Mouse (Mus musculus) CH12.LX (cell line): ENCODE data around the gene Nlrc5. TPM values are rescaled to one million over a fixed set of nuclear protein-coding genes. Genes with fewer than 3 reads are reported as not detected.

ENCODE experiments used
- DNase-seq: peaks from one replicate; pipeline ENCODE4 v3.0.0-alpha.2; 2013; ENCODE audit errors: extremely low read depth
- H3K27ac ChIP-seq: 2 replicates; pipeline ENCODE4 v1.5.1; 2012; ENCODE audit warnings: low read depth, mild to moderate bottlenecking, control low read depth, moderate library complexity; ENCODE audit not compliant: insufficient read depth
- H3K27me3 ChIP-seq: replicated peaks from 2 replicates; pipeline ENCODE3; 2012; ENCODE audit warnings: inconsistent platforms
- H3K36me3 ChIP-seq, 2 experiments: replicated peaks in 1 of 2; 2 replicates each; pipeline versions ENCODE3 to v1.6.1; 2012; ENCODE audit warnings: inconsistent platforms in 1 of 2, low read length in 1 of 2, mild to moderate bottlenecking in 1 of 2, mixed read lengths in 1 of 2, moderate library complexity in 1 of 2; ENCODE audit not compliant: control insufficient read depth in 1 of 2, insufficient read depth in 1 of 2
- H3K4me1 ChIP-seq, 2 experiments: 2 replicates each; pipeline ENCODE4 v1.6.1; 2012; ENCODE audit warnings: inconsistent platforms in 1 of 2, moderate library complexity in 1 of 2; ENCODE audit not compliant: insufficient read depth in 2 of 2, control insufficient read depth in 1 of 2
- H3K4me2 ChIP-seq: 2 replicates; pipeline ENCODE4 v1.6.1; 2012; ENCODE audit warnings: low read depth, mild to moderate bottlenecking, control low read depth; ENCODE audit not compliant: poor library complexity, insufficient read depth, severe bottlenecking
- H3K4me3 ChIP-seq, 3 experiments: fragments of 150-350 bp in 1 of 3; sonication (generic) in 1 of 3; replicated peaks in 1 of 3; 2 replicates each; pipeline versions ENCODE3 to v1.5.1; 2011 to 2012; ENCODE audit warnings: low read depth in 2 of 3, low read length in 2 of 3, mild to moderate bottlenecking in 2 of 3, moderate library complexity in 2 of 3, control low read depth in 1 of 3, improper control_type of control experiment in 1 of 3, inconsistent platforms in 1 of 3, mixed read lengths in 1 of 3; ENCODE audit not compliant: poor library complexity in 1 of 3
- H3K79me2 ChIP-seq: replicated peaks from 2 replicates; pipeline ENCODE4 v1.6.1; 2012; ENCODE audit warnings: mild to moderate bottlenecking, moderate library complexity; ENCODE audit not compliant: control insufficient read depth, poor library complexity, insufficient read depth, severe bottlenecking; ENCODE audit errors: extremely low read depth
- H3K9ac ChIP-seq: 2 replicates; pipeline ENCODE4 v1.6.1; 2012; ENCODE audit warnings: low read depth, mild to moderate bottlenecking, control low read depth, moderate library complexity; ENCODE audit not compliant: insufficient read depth
- H3K9me3 ChIP-seq: replicated peaks from 2 replicates; pipeline ENCODE3; 2012; ENCODE audit warnings: low read length, inconsistent platforms, mixed read lengths
- BHLHE40 ChIP-seq: IDR thresholded peaks from 2 replicates; pipeline ENCODE4 v1.6.1; 2011; ENCODE audit warnings: mild to moderate bottlenecking, low read depth, low read length, improper control_type of control experiment
- CHD1 ChIP-seq: IDR thresholded peaks from 2 replicates; pipeline ENCODE4 v1.6.1; 2012; ENCODE audit warnings: low read depth, low read length, improper control_type of control experiment, inconsistent platforms
- CHD2 ChIP-seq: IDR thresholded peaks from 2 replicates; pipeline ENCODE4 v1.6.1; 2011; ENCODE audit warnings: low read length, improper control_type of control experiment
- CTCF ChIP-seq, 2 experiments: IDR thresholded peaks in 1 of 2; conservative IDR thresholded peaks in 1 of 2; 2 replicates each; pipeline ENCODE4 v1.5.1; 2011 to 2012; ENCODE audit warnings: low read depth in 2 of 2, low read length in 2 of 2, improper control_type of control experiment in 1 of 2, inconsistent platforms in 1 of 2, mild to moderate bottlenecking in 1 of 2, moderate library complexity in 1 of 2
- E2F4 ChIP-seq: IDR thresholded peaks from 2 replicates; pipeline ENCODE4 v1.6.1; 2011; ENCODE audit warnings: low read depth, low read length, improper control_type of control experiment; ENCODE audit not compliant: insufficient replicate concordance
- ELF1 ChIP-seq: IDR thresholded peaks from 2 replicates; pipeline ENCODE4 v1.6.1; 2014; ENCODE audit warnings: low read depth, mild to moderate bottlenecking, inconsistent platforms, low read length, improper control_type of control experiment
- EP300 ChIP-seq: IDR thresholded peaks from 2 replicates; pipeline ENCODE4 v1.6.1; 2011; ENCODE audit warnings: low read length, improper control_type of control experiment
- ETS1 ChIP-seq: conservative IDR thresholded peaks from 2 replicates; pipeline ENCODE4 v1.6.1; 2012; ENCODE audit warnings: low read depth, mild to moderate bottlenecking, inconsistent platforms, low read length, improper control_type of control experiment, moderate library complexity
- GABPA ChIP-seq: IDR thresholded peaks from 2 replicates; pipeline ENCODE4 v1.6.1; 2012; ENCODE audit warnings: low read depth, low read length, improper control_type of control experiment, inconsistent platforms; ENCODE audit not compliant: insufficient replicate concordance
- HCFC1 ChIP-seq: IDR thresholded peaks from 2 replicates; pipeline ENCODE4 v1.6.1; 2012; ENCODE audit warnings: low read depth, mild to moderate bottlenecking, inconsistent platforms, low read length, improper control_type of control experiment
- IRF4 ChIP-seq: IDR thresholded peaks from 2 replicates; pipeline ENCODE4 v1.6.1; 2014; ENCODE audit warnings: low read depth, mild to moderate bottlenecking, inconsistent platforms, low read length, improper control_type of control experiment
- JUN ChIP-seq: IDR thresholded peaks from 2 replicates; pipeline ENCODE4 v1.6.1; 2011; ENCODE audit warnings: low read depth, mild to moderate bottlenecking, low read length, improper control_type of control experiment, moderate library complexity; ENCODE audit not compliant: insufficient read depth
- JUND ChIP-seq: conservative IDR thresholded peaks from 2 replicates; pipeline ENCODE4 v1.6.1; 2011; ENCODE audit warnings: low read depth, low read length, improper control_type of control experiment
- KAT2A ChIP-seq: IDR thresholded peaks from 2 replicates; pipeline ENCODE4 v1.6.1; 2012; ENCODE audit warnings: low read length, improper control_type of control experiment, inconsistent platforms; ENCODE audit not compliant: insufficient replicate concordance
- MAFK ChIP-seq: IDR thresholded peaks from 2 replicates; pipeline ENCODE4 v1.6.1; 2011; ENCODE audit warnings: low read length, improper control_type of control experiment; ENCODE audit not compliant: insufficient replicate concordance
- MAX ChIP-seq: IDR thresholded peaks from 2 replicates; pipeline ENCODE4 v1.6.1; 2011; ENCODE audit warnings: low read length, improper control_type of control experiment
- MAZ ChIP-seq: IDR thresholded peaks from 2 replicates; pipeline ENCODE4 v1.6.1; 2012; ENCODE audit warnings: low read depth, mild to moderate bottlenecking, inconsistent platforms, low read length, improper control_type of control experiment, moderate library complexity
- MEF2A ChIP-seq: IDR thresholded peaks from 2 replicates; pipeline ENCODE4 v1.6.1; 2014; ENCODE audit warnings: low read depth, mild to moderate bottlenecking, inconsistent platforms, low read length, improper control_type of control experiment, borderline replicate concordance
- MXI1 ChIP-seq: IDR thresholded peaks from 2 replicates; pipeline ENCODE4 v1.6.1; 2011; ENCODE audit warnings: mild to moderate bottlenecking, low read depth, low read length, improper control_type of control experiment
- MYC ChIP-seq: IDR thresholded peaks from 2 replicates; pipeline ENCODE4 v1.6.1; 2011; ENCODE audit warnings: low read depth, mild to moderate bottlenecking, improper control_type of control experiment, low read length
- NELFE ChIP-seq: IDR thresholded peaks from 2 replicates; pipeline ENCODE4 v1.6.1; 2011; ENCODE audit warnings: low read depth, low read length, improper control_type of control experiment
- NRF1 ChIP-seq: IDR thresholded peaks from 2 replicates; pipeline ENCODE4 v1.6.1; 2014; ENCODE audit warnings: low read depth, mild to moderate bottlenecking, inconsistent platforms, low read length, improper control_type of control experiment, moderate library complexity
- PAX5 ChIP-seq: IDR thresholded peaks from 2 replicates; pipeline ENCODE4 v1.6.1; 2012; ENCODE audit warnings: low read length, inconsistent platforms, mixed read lengths
- POLR2A ChIP-seq: IDR thresholded peaks from 2 replicates; pipeline ENCODE4 v1.6.1; 2011; ENCODE audit warnings: low read depth, mild to moderate bottlenecking, improper control_type of control experiment, low read length
- POLR2AphosphoS2 ChIP-seq: IDR thresholded peaks from 2 replicates; pipeline ENCODE4 v1.6.1; 2011; ENCODE audit warnings: low read depth, low read length, improper control_type of control experiment
- RAD21 ChIP-seq: IDR thresholded peaks from 2 replicates; pipeline ENCODE4 v1.6.1; 2011; ENCODE audit warnings: low read depth, mild to moderate bottlenecking, low read length, improper control_type of control experiment, moderate library complexity
- RCOR1 ChIP-seq: conservative IDR thresholded peaks from 2 replicates; pipeline ENCODE4 v1.6.1; 2012; ENCODE audit warnings: low read depth, mild to moderate bottlenecking, inconsistent platforms, low read length, improper control_type of control experiment
- SIN3A ChIP-seq: IDR thresholded peaks from 2 replicates; pipeline ENCODE4 v1.6.1; 2012; ENCODE audit warnings: low read length, improper control_type of control experiment, inconsistent platforms
- SMC3 ChIP-seq: IDR thresholded peaks from 2 replicates; pipeline ENCODE4 v1.6.1; 2011; ENCODE audit warnings: low read depth, low read length, improper control_type of control experiment
- TBP ChIP-seq: conservative IDR thresholded peaks from 2 replicates; pipeline ENCODE4 v1.6.1; 2011; ENCODE audit warnings: low read depth, low read length, improper control_type of control experiment
- TCF12 ChIP-seq: IDR thresholded peaks from 2 replicates; pipeline ENCODE4 v1.6.1; 2014; ENCODE audit warnings: low read depth, mild to moderate bottlenecking, inconsistent platforms, low read length, improper control_type of control experiment
- UBTF ChIP-seq: IDR thresholded peaks from 2 replicates; pipeline ENCODE4 v1.6.1; 2012; ENCODE audit warnings: low read depth, mild to moderate bottlenecking, inconsistent platforms, low read length, improper control_type of control experiment, moderate library complexity
- USF1 ChIP-seq: IDR thresholded peaks from 2 replicates; pipeline ENCODE4 v1.6.1; 2014; ENCODE audit warnings: low read depth, mild to moderate bottlenecking, inconsistent platforms, low read length, improper control_type of control experiment
- USF2 ChIP-seq: conservative IDR thresholded peaks from 2 replicates; pipeline ENCODE4 v1.6.1; 2011; ENCODE audit warnings: low read depth, low read length, improper control_type of control experiment
- ZC3H11A ChIP-seq: IDR thresholded peaks from 2 replicates; pipeline ENCODE4 v1.6.1; 2012; ENCODE audit warnings: low read depth, mild to moderate bottlenecking, inconsistent platforms, low read length, improper control_type of control experiment
- ZKSCAN1 ChIP-seq: IDR thresholded peaks from 2 replicates; pipeline ENCODE4 v1.6.1; 2012; ENCODE audit warnings: low read depth, inconsistent platforms, low read length, improper control_type of control experiment, borderline replicate concordance
- ZMIZ1 ChIP-seq: IDR thresholded peaks from 2 replicates; pipeline ENCODE4 v1.6.1; 2012; ENCODE audit warnings: low read depth, mild to moderate bottlenecking, inconsistent platforms, low read length, improper control_type of control experiment
- ZNF384 ChIP-seq: IDR thresholded peaks from 2 replicates; pipeline ENCODE4 v1.6.1; 2012; ENCODE audit warnings: low read depth, low read length, improper control_type of control experiment, inconsistent platforms
- dilution Hi-C: fragments of 300-500 bp; cut with MboI; formaldehyde crosslinking; loops from 2 replicates; pipeline ENCODE4 v1.14.3; 2020; ENCODE audit warnings: low sequenced_read_pairs; ENCODE audit not compliant: extremely low pct_unique_long_range_greater_than_20kb, extremely low pct_ligation_motif_present
- in situ Hi-C: fragments of 300-500 bp; cut with MboI; formaldehyde crosslinking; loops from 3 replicates; pipeline ENCODE4 v1.14.3; 2019; ENCODE audit warnings: low sequenced_read_pairs, low pct_ligation_motif_present, low pct_unique_long_range_greater_than_20kb, mixed read lengths
- polyA plus RNA-seq: library from polyadenylated mRNA; unstranded; fragments of >175 nt; gene quantifications from 2 replicates; pipeline ENCODE4 v1.2.1, GENCODE M21; 2012; ENCODE audit warnings: low read depth; ENCODE audit not compliant: insufficient read length
- total RNA-seq, 2 experiments: library from RNA; depleted of rRNA; stranded (reverse); fragments of 300-350 nt in 1 of 2; fragments of >200 nt in 1 of 2; gene quantifications; 2 replicates each; pipeline ENCODE4 v1.2.3; 2012 to 2014

The Nlrc5 gene
- total and polyA plus RNA-seq, 3 experiments = 58.6 to 72.5 (median 60.2) TPM

- Histone ChIP-seq H3K4me1 (peaks cover 19 to 64% of the 10 kb centered on the region in 2 experiments), H3K27me3 (no peaks in the 10 kb centered on the region), H3K9me3 (no peaks in the 10 kb centered on the region), H3K4me2 (peak overlapping the region; percentile 74), H3K27ac (peak overlapping the region; percentile 71), H3K4me3 (no peak overlapping the region), H3K79me2 (no peaks in the 10 kb centered on the region), H3K9ac (no peak overlapping the region), H3K36me3 (peaks cover 67 to 93% of the 10 kb centered on the region in 2 experiments)
- TF ChIP-seq PAX5 (no peak), POLR2AphosphoS2 (no peak), KAT2A (peak; percentile 74; the same call in 1 of the 2 replicates), CHD2 (peak; percentile 78), USF2 (no peak), BHLHE40 (peak; percentile 77), ELF1 (no peak), GABPA (no peak), JUN (peak; percentile 99), UBTF (no peak), IRF4 (peak; percentile 98), USF1 (no peak), MYC (peak; percentile 64; the same call in 1 of the 2 replicates), HCFC1 (peak; percentile 37; the same call in 1 of the 2 replicates), JUND (peak; percentile 92), NRF1 (no peak), MXI1 (peak; percentile 36; the same call in 1 of the 2 replicates), MEF2A (peak; percentile 100), RCOR1 (peak; percentile 46; the same call in 1 of the 2 replicates), MAFK (peak; percentile 76; the same call in 1 of the 2 replicates), TBP (no peak), EP300 (peak; percentile 97), ETS1 (peak; percentile 89), E2F4 (no peak), TCF12 (peak; percentile 85), SIN3A (peak; percentile 90), ZKSCAN1 (no peak), MAZ (peak; percentile 81; the same call in 1 of the 2 replicates), POLR2A (peak; percentile 26; the same call in 1 of the 2 replicates), RAD21 (no peak), NELFE (no peak), CHD1 (no peak), ZMIZ1 (no peak; the same call in 1 of the 2 replicates), MAX (no peak), SMC3 (no peak; the same call in 1 of the 2 replicates), ZNF384 (no peak; the same call in 1 of the 2 replicates), ZC3H11A (no peak), CTCF (conservative IDR thresholded peaks at IDR 0.05 in 1 of 2, IDR thresholded peaks at IDR 0.05 in 1 of 2; ENCODE audit: low read depth in 2 of 2, low read length in 2 of 2) (peak in 1 of 2 experiments; percentile 1; a peak in 1 of 4 replicates)
- DNase-seq = peak; percentile 88
- dilution Hi-C loops (no loop called here), in situ Hi-C loops (loop anchor here (5.0 kb wide), 1 partner anchor 156 kb away; no protein-coding TSS in a partner anchor)
Measured at GRCm38 (mm10) chr8:94493240-94493639, 59.1 kb downstream of the Nlrc5 start.
